Mouse (Mus musculus) adrenal gland, postnatal 10 days (tissue): Measurements from ENCODE around the gene Gm1113. TPM values are rescaled to one million over a fixed set of nuclear protein-coding genes. Genes with fewer than 3 reads are reported as not detected.

Experiments
- DNase-seq: peaks from one replicate; pipeline ENCODE4 v3.0.0; 2021; ENCODE audit warnings: mixed read lengths
- total RNA-seq, 2 experiments: library from RNA; stranded (reverse); gene quantifications; 2 replicates each; pipeline ENCODE4 v1.2.3; 2021

Gm1113 gene
- total RNA-seq, 2 experiments from 2014 or later: not detected

DNA sequence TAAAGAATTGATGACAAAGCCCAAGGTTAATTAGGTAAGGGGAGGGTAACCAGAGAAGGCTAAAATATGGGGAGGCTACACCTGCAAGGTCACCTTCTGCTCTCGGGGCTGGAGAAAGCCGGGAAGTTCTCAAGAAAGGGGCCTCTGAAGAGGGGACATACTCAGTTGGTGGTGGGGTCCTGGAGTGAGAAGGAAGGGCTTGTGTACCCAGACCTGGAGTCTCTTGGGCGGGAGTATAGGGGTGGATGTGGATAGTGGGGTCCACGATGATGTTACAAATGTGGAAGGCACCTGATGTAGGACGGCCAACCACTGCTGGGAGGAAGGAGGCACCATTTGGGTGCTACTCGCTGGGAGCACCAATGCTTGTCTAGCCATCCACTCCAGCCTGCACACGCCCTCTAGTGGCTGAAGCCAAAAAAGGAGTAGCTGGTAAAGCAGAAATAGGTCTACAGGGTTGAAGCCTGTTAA is 5.9 kb upstream of the Gm1113 start:
- peak; percentile 80 for DNase-seq

DNA sequence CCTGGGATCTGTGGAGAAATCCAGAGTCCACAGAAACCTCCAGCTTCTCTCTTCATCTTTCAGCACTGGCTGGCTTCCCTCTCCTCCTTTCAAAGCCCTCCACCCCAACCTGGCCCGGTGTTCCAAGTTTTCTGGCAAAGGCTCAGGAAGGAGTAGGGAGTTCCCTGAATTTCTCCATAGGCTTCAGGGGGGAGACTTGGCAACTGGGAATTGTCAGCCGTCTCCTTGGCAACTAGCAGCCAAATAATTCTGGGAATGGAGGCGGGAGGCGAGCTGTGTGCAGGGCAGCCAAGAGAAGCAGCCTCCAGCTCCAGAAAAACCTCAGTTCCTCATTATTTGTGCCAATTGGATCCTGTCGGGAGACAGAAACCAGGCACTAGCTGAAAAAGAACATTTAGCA is 5.5 kb upstream of the Gm1113 start:
- peak; percentile 42 for DNase-seq

DNA sequence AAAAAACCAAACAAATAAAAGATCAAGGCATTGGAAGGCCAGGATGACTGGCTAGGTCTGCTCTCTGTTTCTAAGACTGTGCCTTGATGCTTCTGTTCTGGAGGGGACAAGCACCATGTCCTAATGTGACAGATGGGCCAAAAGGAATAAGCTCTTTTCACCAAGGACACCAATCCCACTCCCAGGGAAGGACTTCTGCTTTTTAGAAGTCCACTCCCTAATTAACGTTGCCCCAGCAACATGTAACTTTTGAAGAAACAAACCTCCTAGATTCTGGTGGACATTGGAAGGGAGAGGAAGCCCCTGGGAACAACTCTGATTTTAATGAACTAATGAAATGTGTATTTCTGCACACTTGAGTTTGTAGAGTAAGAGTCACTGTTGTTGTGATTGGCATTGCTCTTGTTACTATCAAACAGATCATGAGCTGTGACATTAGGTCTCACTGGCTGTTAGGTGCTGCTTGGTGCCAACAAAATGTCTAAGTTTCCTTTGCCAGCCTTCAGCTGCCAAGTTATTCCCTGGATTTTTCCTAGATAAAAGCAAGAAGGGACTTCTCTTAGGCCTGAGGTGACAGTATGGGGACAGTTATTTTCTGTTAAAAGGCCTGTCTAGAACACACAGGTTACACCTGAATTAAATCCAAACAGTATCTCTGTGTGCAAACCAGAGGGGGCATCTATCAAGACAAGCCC is 4.9 kb upstream of the Gm1113 start:
- peak; percentile 24 for DNase-seq

DNA sequence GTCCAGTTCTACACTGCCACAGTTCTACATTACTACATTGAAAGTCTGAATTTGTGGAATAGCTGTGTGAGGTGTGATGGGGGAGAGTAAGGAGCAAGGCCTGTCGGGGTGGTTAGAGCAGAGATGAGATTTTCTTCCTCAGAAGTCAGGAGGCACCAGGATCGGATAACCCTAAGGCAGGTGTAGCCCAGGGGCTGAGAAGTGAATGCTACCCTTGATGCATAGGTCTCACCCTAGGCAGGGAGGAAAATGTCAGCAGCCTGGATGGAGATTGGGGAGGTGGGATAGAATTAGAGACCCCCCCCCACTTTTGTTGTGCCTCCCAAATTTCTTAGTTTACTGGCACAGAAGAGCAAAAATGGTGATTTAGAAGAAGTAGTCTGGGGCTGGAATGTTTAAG is 4.2 kb upstream of the Gm1113 start:
- no peak for DNase-seq

DNA sequence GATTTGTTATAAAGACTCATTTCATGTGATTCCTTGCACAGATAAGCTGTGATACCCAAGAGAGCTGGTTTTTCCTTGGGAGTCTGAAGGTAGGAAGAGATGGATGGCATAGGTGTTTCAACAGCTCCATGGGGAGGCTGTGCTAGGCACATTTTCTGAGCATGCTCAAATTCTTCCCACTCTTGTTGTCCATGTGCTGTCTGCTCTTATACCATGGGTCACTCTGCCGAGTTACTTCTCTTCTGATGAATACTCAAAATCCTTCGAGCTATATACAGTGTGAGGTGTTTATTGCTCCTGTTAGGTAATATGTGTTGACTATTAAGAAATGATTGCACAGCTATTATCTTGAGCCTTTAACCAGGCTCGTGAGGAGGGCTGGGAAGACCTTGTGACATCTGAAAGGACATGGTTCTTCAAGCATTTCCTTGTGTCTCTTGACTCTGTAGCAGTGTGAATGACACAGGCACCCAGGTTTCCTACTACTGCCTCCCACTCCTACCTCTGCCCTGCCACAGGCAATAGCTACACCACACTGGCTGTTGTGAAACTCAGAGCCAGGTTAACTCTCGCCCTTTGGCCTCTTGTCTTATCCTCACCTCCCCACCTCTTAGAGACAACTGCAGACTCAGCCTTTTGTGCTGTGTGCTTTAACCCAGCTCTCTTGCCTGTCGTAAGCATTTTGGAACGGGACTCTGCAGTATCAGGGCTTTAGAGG is 2.7 kb upstream of the Gm1113 start:
- no peak for DNase-seq

DNA sequence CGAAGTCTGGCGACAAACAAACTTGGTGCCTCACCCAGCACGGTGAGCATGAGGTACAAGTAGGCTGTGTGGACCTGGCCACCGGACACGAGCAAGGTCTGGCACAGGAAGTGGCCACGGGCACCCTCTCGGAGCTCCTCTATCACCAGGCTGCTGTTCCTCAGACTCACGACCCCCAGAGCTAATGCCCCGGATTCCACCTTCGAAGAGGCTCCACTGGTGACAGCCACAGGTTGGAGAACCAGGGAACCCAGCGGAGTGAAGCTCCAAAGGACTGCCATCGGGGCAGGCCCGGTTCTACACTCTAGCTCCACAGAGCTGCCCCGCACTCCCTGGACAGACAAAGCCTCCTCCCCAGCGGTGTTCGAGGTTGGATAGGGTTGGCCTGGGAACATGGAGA is 1.4 kb downstream of the Gm1113 start:
- no peak for DNase-seq

DNA sequence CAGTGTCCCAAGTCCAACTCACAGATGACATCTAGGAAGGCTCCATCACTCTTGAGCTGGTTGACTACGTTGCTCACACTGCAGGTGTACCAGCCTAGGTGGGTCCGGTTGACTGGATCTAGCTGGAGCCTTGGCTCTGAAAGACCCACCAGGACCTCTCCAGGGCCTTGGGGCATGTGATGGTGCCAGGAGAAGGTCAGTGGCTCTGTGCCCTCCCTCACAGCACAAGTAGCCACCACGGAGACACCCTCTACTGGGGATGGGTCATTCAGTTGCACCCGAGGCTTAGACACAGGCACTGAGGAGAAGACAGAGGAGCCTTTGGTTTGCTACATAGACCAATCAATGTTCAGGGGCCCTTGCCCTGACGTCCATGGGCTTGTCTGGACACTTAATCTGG is 1.9 kb downstream of the Gm1113 start:
- DNase-seq: no peak

DNA sequence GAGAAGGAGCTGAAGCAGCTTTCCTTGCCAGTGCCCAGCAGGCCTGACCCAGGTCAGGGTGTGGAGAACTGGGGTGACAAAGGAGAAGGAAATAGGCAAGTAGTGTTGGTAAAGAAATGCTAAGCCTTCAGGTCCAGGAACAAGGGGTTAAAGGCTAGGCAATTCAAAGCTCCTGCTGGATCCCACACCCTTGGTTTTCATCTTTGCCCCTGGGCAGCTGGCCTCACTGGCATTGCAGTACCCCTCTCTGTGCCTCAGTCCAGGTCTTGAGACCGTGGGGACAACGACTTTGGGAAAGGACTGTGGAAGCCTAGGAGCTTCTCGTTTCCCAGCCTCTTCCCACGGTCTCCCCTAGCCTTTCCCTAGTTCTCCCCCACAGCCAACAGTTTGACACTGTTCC is 4.2 kb downstream of the Gm1113 start:
- no peak for DNase-seq

DNA sequence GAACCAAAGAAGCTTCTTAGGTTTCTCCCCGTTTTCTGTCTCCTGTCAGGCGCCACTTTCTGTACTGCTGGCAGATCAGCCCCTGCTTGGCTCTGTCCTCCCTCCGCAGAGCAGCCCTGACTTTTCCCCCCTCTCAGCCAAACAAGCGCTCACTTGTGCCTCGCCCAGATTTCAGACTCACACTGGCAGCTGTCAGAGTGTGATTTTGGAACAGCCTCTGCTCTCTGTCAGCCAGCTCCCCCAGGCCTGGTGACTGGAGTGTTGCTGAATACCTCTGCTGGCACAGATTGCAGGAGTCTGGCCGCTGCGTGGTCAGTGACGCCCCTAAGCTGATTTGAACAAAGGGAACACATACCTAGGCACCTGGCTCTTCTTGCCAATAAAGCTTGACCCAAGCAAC is 9.8 kb downstream of the Gm1113 start:
- DNase-seq: peak; percentile 63

DNA sequence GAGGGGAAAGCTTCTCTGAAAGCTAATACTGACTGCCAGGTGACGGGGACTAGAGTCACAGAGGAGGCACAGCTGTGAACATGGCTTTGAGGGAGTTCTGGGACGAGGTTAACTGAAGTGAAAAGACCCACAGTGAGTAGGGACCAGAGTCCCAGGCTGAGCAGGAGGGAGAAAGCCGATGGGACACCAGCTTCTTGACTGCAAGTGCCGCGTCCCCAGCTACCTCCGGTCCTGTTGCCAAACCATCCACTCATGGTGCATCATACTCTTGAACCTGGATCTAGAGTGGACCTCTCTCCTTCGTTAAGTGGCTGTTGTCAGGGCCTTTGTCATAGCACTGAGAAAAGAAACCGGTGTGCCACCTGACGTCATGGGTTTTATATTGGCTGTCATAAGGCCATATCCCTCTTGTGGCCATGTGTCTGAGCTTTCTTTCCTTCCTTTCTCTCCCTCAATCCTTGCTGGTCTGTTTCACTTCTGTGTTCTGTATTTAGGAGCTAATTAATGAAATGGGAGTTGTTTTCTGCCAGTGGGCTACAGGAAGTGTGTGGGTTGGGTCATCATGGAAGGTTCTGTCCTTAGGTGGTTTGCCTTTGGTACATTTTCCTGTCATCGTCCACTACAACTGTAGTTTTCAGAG is 15.6 kb downstream of the Gm1113 start:
- no peak for DNase-seq

DNA sequence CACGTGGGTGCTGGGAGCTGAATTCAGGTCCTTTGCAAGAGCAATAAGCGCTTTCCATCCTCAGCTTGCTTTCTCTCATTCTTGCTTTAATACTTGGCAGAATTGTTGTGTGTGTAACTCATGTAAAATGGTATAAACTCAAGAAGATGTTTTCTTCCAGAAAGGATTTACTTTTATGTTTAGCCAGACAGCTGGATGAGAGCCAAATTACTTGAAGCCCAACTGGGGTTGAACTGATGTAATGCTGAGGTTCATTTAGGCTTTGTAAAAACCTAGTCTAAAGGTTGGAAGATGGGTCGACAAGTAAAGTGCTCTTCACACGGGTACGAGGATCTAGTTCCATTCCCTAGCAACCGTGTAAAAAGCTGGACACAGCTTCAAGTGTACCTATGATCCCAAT is 18.1 kb downstream of the Gm1113 start:
- DNase-seq: no peak

DNA sequence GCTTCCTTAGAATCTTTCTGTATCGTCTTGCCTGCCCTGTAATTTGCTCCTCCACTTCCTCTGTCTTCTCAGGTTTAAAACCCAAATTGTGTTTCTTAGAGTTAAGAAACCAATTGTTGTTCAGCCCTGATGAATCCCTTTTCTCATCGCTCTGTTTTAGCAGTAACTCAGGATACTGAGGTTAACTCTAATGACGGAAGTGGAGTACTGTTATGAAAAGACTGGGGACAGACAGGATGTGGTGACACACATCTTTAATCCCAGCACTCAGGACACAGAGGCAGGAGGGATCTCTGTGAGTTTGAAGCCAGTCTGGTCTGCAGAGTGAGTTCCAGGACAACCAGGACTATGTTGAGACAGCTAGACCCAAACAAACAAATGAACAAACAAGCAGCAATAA is 22.6 kb downstream of the Gm1113 start:
- no peak for DNase-seq

DNA sequence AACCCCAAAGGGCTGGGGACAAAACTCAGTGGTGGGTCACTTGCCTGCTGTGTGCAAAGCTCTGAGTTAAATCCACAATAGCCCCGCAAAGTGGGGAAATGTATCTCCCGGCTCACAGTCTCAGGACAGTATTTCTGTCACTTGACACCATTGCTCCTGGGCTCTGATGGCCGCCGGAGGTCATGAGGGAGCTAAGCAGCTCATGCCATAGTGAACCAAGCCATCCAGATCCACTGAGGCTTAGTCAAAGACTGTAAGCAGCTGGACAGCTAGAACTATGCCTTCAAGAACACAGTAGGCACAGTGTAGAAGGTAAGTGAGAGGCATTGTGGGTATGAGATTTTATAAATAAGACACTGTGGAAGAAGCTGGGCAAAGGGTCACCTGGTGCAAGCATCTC is 23.1 kb downstream of the Gm1113 start:
- DNase-seq: no peak

DNA sequence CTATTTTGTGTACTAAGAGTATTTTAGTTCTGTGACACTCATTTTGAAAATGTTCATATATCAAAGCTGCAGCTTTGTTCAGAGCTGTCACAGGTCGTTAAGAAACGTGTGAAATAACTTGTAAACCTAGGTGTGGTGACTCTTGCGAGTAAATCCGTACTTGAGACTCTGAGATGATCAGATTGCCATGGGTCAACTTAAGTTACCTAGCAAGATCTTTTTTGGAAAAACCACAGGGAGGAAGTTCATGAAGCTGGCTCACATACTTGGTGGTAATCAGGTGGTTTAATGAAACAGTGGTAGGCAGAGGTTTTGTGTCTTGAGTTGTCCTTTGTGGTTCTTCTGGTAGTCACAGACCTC is 24.4 kb downstream of the Gm1113 start:
- DNase-seq: no peak

DNA sequence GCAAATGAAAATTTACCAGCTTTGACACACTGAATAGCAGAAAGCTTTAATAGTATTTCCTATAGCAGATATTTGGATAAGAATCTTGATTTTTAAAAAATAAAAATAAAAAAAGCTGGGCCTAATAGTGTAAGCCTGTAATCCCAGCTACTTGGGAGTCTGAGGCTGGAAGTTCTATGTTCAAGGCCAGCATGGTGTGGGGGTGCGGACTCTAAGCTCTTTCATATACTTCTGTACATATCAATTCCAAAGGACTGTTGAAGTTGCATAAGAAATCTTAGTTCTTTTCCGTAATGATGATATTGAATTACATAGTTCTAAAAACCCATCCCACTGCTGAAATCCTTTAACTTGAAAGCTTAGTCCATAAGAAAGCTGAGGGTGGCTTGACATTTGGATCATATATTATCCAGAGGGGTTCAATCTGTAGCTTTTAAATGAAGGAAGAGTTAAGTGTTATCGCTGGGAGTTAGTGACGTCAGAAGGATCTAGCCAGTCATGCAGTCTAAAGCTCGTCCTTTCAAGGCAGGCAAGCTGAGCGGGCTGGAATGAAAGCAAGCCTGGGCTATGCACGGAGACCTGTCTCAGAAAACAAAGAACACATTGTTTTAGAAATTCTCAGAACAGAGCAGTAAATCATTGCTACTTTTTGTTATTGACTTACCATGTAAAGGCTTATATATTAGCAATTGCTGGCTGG is 24.9 kb downstream of the Gm1113 start:
- no peak for DNase-seq

DNA sequence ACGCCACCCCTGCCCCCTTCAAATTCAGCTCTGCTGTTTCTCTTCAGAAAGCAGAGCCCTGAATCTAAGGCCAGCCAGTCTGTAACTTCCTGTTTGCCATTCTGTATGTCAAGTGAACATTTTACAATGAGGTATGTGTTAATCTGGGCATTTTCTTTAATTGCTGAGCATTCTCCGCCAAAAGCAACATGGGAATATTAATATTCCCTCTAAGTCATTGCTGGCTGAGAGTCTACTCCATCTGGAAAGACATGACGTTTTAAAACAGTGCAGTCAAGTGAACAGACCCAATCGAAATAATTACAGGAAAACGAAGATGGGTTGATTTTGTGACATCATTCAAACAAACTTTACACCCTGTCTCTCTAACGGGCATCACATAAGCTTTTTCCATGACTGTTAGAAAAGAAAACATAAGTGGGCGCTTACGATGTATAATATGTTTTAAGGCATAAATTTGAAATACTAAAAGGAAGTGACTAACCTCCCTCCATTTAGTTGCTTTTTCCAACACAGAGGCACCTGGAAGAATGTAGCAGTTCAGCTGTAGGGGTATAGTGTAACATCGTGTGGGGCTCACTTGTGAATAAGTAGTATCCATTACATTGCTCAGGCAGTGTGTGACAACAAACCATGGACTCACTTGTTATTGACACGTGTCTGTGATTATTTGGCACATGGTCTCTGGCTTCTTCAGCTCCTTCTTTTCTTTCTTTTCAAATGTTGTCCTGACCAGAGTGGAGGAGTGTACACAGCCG is 26.8 kb downstream of the Gm1113 start:
- no peak for DNase-seq

DNA sequence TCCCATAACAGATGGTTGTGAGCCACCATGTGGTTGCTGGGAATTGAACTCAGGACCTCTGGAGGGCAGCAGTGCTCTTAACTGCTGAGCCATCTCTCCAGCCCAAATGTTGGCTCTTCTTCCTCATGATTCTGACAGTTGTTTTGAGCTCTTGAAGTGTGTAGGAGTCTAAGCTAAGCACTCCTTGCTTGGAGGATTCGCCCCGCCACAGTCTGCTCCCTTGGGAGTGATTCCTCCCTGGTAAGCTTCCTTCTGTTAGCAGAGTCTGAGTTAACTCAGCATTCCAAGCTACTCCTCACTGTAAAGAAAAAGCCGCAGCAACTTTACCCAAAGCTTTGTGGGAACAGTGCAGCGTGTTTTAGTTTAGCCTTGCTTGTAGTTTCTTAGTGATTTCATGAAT is 29.6 kb downstream of the Gm1113 start:
- no peak for DNase-seq

DNA sequence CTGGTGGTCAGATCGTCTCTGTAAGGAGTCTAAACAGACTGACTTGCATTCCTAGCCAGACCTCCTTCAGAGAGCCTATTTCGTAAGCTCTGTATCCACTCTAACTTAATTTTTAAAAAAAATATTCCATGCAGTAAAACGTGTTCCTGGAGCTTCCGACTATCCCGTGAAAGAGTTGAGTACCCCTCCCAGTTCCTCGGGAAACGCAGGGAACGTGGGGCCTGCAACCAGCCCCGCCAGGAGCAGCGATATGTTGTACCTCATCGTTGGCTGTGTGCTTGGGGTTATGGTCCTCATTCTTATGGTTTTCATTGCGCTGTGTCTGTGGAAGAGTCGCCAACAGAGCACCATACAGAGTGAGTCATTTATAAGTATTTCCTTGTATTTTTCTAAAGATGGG is 31.5 kb downstream of the Gm1113 start:
- no peak for DNase-seq

DNA sequence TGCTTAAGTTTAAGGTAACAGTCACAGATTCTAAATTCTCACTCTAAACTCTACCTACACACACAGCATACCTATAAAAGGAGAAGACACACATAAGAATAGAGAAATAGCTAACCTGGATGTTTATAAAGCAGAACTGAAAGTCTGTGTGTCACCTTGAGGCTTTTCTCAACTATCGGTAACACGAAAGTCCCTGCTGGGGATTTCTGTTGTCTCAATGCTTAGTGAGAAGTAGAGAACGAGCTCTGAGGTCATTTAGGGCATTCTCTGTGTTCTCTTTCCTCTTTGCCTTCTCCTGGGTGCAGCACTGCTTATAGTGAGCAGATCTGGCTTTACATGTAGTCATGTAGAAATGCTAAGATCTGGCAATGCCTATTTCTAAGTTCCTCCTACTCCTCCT is 34.1 kb downstream of the Gm1113 start:
- no peak for DNase-seq

DNA sequence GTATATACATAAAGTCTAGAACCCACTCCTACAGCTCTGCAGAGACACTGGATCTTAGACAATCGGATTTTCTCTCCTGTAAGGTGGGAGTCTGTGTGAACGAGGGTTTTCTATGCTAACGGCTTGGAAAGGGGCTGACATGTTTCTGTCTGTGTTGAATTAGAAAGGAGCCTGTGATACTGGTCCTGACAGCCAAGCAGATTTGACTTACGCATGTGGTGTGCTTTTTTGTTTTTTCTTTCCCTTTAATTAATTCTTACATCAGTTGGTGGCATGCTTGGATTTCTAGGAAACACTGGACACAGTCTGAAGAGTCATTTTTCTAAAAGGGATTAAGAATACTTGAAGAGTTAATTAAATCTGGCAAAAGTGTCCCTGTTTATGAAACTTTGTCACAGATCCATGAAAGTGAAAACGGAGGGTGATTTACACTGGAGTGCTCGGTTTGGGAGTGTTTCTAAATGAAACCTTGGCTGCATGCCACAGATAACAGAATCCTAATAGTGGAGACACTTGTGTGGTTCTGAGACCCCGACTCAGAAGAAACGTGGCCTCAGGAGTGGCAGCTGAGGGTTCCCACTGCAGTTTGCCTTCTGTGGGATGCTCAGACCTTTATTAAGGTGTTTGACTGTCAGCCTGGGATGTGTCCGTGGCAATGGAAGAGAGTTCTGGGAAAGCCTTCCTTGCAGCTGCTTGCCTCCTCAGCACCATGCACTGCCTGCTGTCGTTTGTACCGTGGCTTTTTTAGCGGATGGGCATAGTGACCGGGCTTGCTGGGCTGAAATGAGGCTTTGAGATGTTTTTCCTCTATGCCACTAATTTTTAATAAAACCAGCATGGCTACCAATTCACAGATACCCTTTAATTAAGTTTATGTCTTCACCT is 35.8 kb downstream of the Gm1113 start:
- no peak for DNase-seq

DNA sequence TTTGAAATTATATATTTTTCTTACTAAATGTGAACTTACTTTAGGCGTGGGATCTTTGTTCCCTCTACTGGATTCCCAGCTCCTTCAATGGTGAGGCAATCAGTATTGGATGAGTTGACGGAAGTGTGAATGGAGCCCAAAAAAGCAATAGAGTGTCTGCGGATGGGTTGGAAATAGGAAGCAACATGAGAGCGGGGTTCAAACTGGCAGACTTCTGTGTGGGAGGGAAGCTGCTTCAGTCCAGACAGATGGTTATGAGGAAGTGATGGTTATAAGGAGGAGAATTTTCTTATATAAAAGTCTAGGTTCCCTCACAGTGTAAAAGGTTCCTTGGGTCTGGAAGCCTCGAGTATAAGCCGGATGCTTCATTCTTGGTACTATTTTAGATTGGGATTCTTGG is 38.6 kb downstream of the Gm1113 start:
- DNase-seq: no peak
